Comparison of ENCODE assay signal across 13 mouse cellular contexts in the genomic region with DNA sequence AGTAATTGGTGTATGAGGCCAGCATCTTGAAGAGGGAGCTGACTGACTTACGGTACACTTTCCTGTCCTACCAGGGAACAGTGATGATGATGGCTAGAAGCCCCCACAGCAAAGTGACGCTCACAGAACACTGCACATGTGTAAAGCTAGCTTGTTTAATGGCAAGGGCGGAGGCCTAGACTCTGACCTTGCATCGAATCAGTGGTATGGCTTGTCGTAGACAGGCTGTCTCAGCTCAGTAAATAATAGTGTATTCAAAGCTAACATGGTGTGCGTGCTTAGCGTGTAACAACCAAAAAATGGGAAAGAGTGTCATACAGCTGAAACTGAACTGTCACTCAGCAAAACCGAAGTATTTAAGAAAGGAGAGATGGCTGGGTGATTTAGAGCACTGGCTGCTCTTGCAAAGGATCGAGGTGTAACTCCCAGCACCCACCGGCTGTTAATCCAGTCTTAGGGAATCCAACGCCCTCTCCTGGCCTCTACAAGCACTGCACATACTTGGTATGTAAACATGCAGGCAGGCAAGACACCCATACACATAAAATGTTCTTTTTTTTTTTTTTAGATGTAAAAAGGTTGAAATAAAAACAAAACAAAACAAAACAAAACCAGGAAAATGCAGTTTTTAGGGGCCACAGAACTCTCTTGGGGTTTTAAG.
A peak's percentile ranks its signal among the peaks of the same experiment; 100 is the strongest.
DNase-seq lines count a peak whose midpoint lies in the region; ATAC-seq and TF ChIP-seq lines count a peak whose summit lies in the region.
"Had no signal": no experiment of that assay in that cellular context is flagged by ENCODE, and none has a peak within 500 bp of the region (broad histone marks: within the 10 kb centered on the region; RNA-seq: fewer than 3 reads in every experiment).

No protein-coding gene starts in this region.

- no peaks in the 10 kb centered on the region for H3K27me3 ChIP-seq in liver, embryonic 14.5 days (ENCODE audit: control insufficient read depth, insufficient read depth, low read length)
- no peaks in the 10 kb centered on the region for H3K27me3 ChIP-seq in liver, embryonic 11.5 days (replicated peaks; ENCODE audit: control insufficient read depth, insufficient read depth, low read length)
- no peaks in the 10 kb centered on the region for H3K27me3 ChIP-seq in liver, postnatal 0 days (ENCODE audit: insufficient read depth, low read length)
- no peaks in the 10 kb centered on the region for H3K27me3 ChIP-seq in neural tube, embryonic 15.5 days (replicated peaks)
- H3K27me3 ChIP-seq: heart, embryonic 13.5 days; hindbrain, embryonic 12.5 days; kidney, embryonic 15.5 days; limb, embryonic 12.5 days had no signal

- intact Hi-C loops in heart, postnatal 25 days (cut with DNase I): no loop called here

- H3K27ac ChIP-seq in liver, embryonic 14.5 days: no peak overlapping the region
- H3K27ac ChIP-seq in liver, embryonic 11.5 days (ENCODE audit: low read depth, low read length): no peak overlapping the region
- H3K27ac ChIP-seq in liver, postnatal 0 days (ENCODE audit: low read depth): no peak overlapping the region
- no peak overlapping the region for H3K27ac ChIP-seq in neural tube, embryonic 15.5 days (replicated peaks)
- H3K27ac ChIP-seq: heart, embryonic 13.5 days; hindbrain, embryonic 12.5 days; kidney, embryonic 15.5 days; limb, embryonic 12.5 days had no signal

- 73% methylated on average over 11 of the region's 11 CpGs for WGBS in liver, embryonic 14.5 days (ENCODE audit: insufficient replicate concordance)
- WGBS in liver, embryonic 11.5 days: 79% methylated on average over 11 of the region's 11 CpGs
- 64% methylated on average over 11 of the region's 11 CpGs for WGBS in liver, postnatal 0 days (ENCODE audit: insufficient replicate concordance)
- 73% methylated on average over 11 of the region's 11 CpGs for WGBS in neural tube, embryonic 15.5 days

- no peaks in the 10 kb centered on the region for H3K9me3 ChIP-seq in liver, embryonic 14.5 days (ENCODE audit: control insufficient read depth, low read length)
- no peaks in the 10 kb centered on the region for H3K9me3 ChIP-seq in liver, embryonic 11.5 days (ENCODE audit: control insufficient read depth, low read length)
- H3K9me3 ChIP-seq in liver, postnatal 0 days (ENCODE audit: low read length): no peaks in the 10 kb centered on the region
- H3K9me3 ChIP-seq in neural tube, embryonic 15.5 days (replicated peaks): no peaks in the 10 kb centered on the region
- H3K9me3 ChIP-seq: heart, embryonic 13.5 days; hindbrain, embryonic 12.5 days; kidney, embryonic 15.5 days; limb, embryonic 12.5 days had no signal

- peak; percentile 51 for TF ChIP-seq CTCF in liver, embryonic 14.5 days (IDR thresholded peaks at IDR 0.05; ENCODE audit: low read depth)
- peak; percentile 55 for TF ChIP-seq CTCF in liver, postnatal 0 days (IDR thresholded peaks at IDR 0.05; ENCODE audit: low read depth)

- TF ChIP-seq EP300 in liver, embryonic 14.5 days (IDR thresholded peaks at IDR 0.05; ENCODE audit: low read depth): no peak
- TF ChIP-seq EP300 in liver, postnatal 0 days (IDR thresholded peaks at IDR 0.05; ENCODE audit: low read depth): no peak

- no peak overlapping the region for H3K9ac ChIP-seq in liver, embryonic 14.5 days (replicated peaks)
- no peak overlapping the region for H3K9ac ChIP-seq in liver, embryonic 11.5 days (ENCODE audit: low read depth, low read length)
- H3K9ac ChIP-seq in liver, postnatal 0 days (replicated peaks): no peak overlapping the region
- no peak overlapping the region for H3K9ac ChIP-seq in neural tube, embryonic 15.5 days (replicated peaks)
- H3K9ac ChIP-seq: heart, embryonic 13.5 days; hindbrain, embryonic 12.5 days; kidney, embryonic 15.5 days; limb, embryonic 12.5 days had no signal

- 0 out of 4 replicates have a peak, but pooled peaks cover 0 to under 1% of the 10 kb centered on the region in 2 experiments for H3K4me1 ChIP-seq in liver, embryonic 14.5 days (replicated peaks; ENCODE audit: control insufficient read depth in 2 of 2, insufficient read depth in 2 of 2, low read length in 1 of 2)
- H3K4me1 ChIP-seq in liver, embryonic 11.5 days (replicated peaks; ENCODE audit: control insufficient read depth, insufficient read depth, low read length): no peaks in the 10 kb centered on the region
- H3K4me1 ChIP-seq in liver, postnatal 0 days (ENCODE audit: insufficient read depth): no peaks in the 10 kb centered on the region
- peaks cover 18% of the 10 kb centered on the region for H3K4me1 ChIP-seq in neural tube, embryonic 15.5 days
- H3K4me1 ChIP-seq: heart, embryonic 13.5 days had no signal

- no peak overlapping the region for H3K4me2 ChIP-seq in liver, embryonic 14.5 days (ENCODE audit: low read depth)
- no peak overlapping the region for H3K4me2 ChIP-seq in liver, embryonic 11.5 days
- no peak overlapping the region for H3K4me2 ChIP-seq in liver, postnatal 0 days (ENCODE audit: low read depth, low read length)
- H3K4me2 ChIP-seq in neural tube, embryonic 15.5 days: no peak overlapping the region
- H3K4me2 ChIP-seq: heart, embryonic 13.5 days; hindbrain, embryonic 12.5 days; kidney, embryonic 15.5 days; limb, embryonic 12.5 days had no signal

- H3K36me3 ChIP-seq in liver, embryonic 14.5 days (replicated peaks; ENCODE audit: control insufficient read depth, insufficient read depth, low read depth): peaks cover 2% of the 10 kb centered on the region; the same call in 1 of the 2 replicates
- no peaks in the 10 kb centered on the region for H3K36me3 ChIP-seq in liver, embryonic 11.5 days (ENCODE audit: control insufficient read depth, insufficient read depth, low read length)
- peaks cover 28% of the 10 kb centered on the region for H3K36me3 ChIP-seq in liver, postnatal 0 days (replicated peaks; ENCODE audit: insufficient read depth, low read length)
- peaks cover 3% of the 10 kb centered on the region; the same call in 1 of the 2 replicates for H3K36me3 ChIP-seq in neural tube, embryonic 15.5 days

- no peak overlapping the region for H3K4me3 ChIP-seq in liver, embryonic 14.5 days (ENCODE audit: insufficient read depth in 1 of 2, low read depth in 2 of 2, low read length in 2 of 2)
- H3K4me3 ChIP-seq in liver, embryonic 11.5 days (ENCODE audit: low read depth, low read length): no peak overlapping the region
- no peak overlapping the region for H3K4me3 ChIP-seq in liver, postnatal 0 days (ENCODE audit: low read depth, low read length)
- no peak overlapping the region for H3K4me3 ChIP-seq in neural tube, embryonic 15.5 days (replicated peaks)
- H3K4me3 ChIP-seq: heart, embryonic 13.5 days; hindbrain, embryonic 12.5 days; kidney, embryonic 15.5 days; limb, embryonic 12.5 days had no signal

- peak; percentile 21 for DNase-seq in cerebellum, adult 9-10 months
- DNase-seq in cerebellum, adult 11-12 months: no peak
- DNase-seq in liver, embryonic 14.5 days (ENCODE audit: low read depth in 3 of 3, low spot score in 3 of 3): no peak
- DNase-seq in liver, embryonic 11.5 days (ENCODE audit: low spot score): no peak
- DNase-seq in ES-CJ7 (ENCODE audit: low read depth, low spot score): peak; percentile 64
- DNase-seq in liver, postnatal 0 days: no peak
- DNase-seq in heart, postnatal 25 days (ENCODE audit: low spot score): no peak
- DNase-seq: adrenal gland, adult 2 months had no signal

- no peak for ATAC-seq in liver, embryonic 14.5 days (ENCODE audit: insufficient read depth)
- no peak for ATAC-seq in liver, embryonic 11.5 days (replicated peaks; ENCODE audit: low FRiP score)
- ATAC-seq in liver, postnatal 0 days: no peak
- ATAC-seq in neural tube, embryonic 15.5 days (ENCODE audit: low FRiP score): no peak

Comparison
In these comparisons a context has a peak if more than half of its experiments do, and no peak if none do; other contexts are left out.
1. DNase-seq: peak in cerebellum, adult 9-10 months (single experiment) and ES-CJ7 (single experiment); none in cerebellum, adult 11-12 months (single experiment), liver, embryonic 14.5 days (0 of 3), liver, embryonic 11.5 days (single experiment), liver, postnatal 0 days (single experiment) and heart, postnatal 25 days (single experiment).